Mouse (Mus musculus): ENCODE data around the gene Olfr195. TPM values are rescaled to one million over a fixed set of nuclear protein-coding genes. Genes with fewer than 3 reads are reported as not detected.
"Not testable (repeated sequence)": the region's sequence is repeated elsewhere in the genome, so short reads cannot be mapped to it uniquely, and the experiment has no call there.

Gene Olfr195
- polyA plus RNA-seq (2015; fragmentation: Nextera tagmentation; extraction: Ambion mirVana) = 0.24 and 0.34 TPM in 2 replicates

DNA sequence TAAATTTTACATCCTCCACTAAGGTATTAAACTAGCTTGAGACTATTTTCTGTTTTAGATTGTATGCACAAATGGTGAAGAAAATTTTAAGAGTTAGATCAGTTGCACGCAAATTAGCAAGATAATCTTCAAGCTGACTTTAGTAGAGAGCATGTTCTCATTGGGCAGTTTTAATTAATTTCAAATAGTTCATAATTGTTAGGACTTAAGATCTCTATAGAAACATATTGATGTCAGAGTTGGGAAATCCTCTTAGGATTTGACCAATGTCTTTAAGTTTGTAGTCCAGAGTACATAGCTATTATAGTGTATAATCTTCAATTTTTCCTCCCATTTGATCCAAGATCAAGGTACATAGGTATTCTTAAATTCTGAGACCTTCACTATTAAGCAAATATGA lies at the start of gene Olfr195:
TSS of gene Olfr195 (plus strand) at position 301 of the 400 bp plus-strand sequence.
- DNase-seq (ENCODE audit: low spot score) = no peak
- no peaks in the 10 kb centered on the region for H3K27me3 ChIP-seq (ENCODE audit: insufficient read depth, low read length)
- H3K4me1 ChIP-seq (replicated peaks; ENCODE audit: insufficient read depth, low read length) = no peaks in the 10 kb centered on the region
- no peak within 1 kb of the TSS for H3K4me3 ChIP-seq (replicated peaks; ENCODE audit: low read depth, low read length)
- 95% methylated on average over 1 of the region's 1 CpGs for WGBS
- no peak for TF ChIP-seq CTCF (IDR thresholded peaks at IDR 0.05; ENCODE audit: low read depth)
- H3K9ac ChIP-seq (ENCODE audit: low read depth, low read length) = no peak within 1 kb of the TSS
- H3K4me2 ChIP-seq (ENCODE audit: low read length) = no peak within 1 kb of the TSS
- no peak within 1 kb of the TSS for H3K27ac ChIP-seq
- H3K9me3 ChIP-seq (replicated peaks; ENCODE audit: low read length) = no peaks in the 10 kb centered on the region
- no peaks in the 10 kb centered on the region for H3K36me3 ChIP-seq (ENCODE audit: insufficient read depth, low read length)
- no peak for ATAC-seq (replicated peaks; ENCODE audit: low FRiP score, low read depth)

GRCm38 (mm10) chr16:59105312-59105711 lies 41.5 kb upstream of the Olfr195 start:
- no peak overlapping the region for H3K9ac ChIP-seq (ENCODE audit: low read depth, low read length)
- ATAC-seq (replicated peaks; ENCODE audit: low FRiP score, low read depth) = no peak
- 70% methylated on average over 2 of the region's 2 CpGs for WGBS

GRCm38 (mm10) chr16:59108522-59108921 lies 38.3 kb upstream of the Olfr195 start:
- WGBS = 51% methylated on average over 5 of the region's 5 CpGs
- H3K4me3 ChIP-seq (replicated peaks; ENCODE audit: low read depth, low read length); H3K4me1 ChIP-seq (replicated peaks; ENCODE audit: insufficient read depth, low read length); DNase-seq (ENCODE audit: low spot score); H3K36me3 ChIP-seq (ENCODE audit: insufficient read depth, low read length); ATAC-seq (replicated peaks; ENCODE audit: low FRiP score, low read depth); H3K27ac ChIP-seq; H3K9ac ChIP-seq (ENCODE audit: low read depth, low read length); H3K9me3 ChIP-seq (replicated peaks; ENCODE audit: low read length); H3K27me3 ChIP-seq (ENCODE audit: insufficient read depth, low read length); H3K4me2 ChIP-seq (ENCODE audit: low read length): not testable (repeated sequence)

More at GRCm38 (mm10) chr16:59105312-59105711, 41.5 kb upstream of the Olfr195 start:
- Histone ChIP-seq H3K36me3 (ENCODE audit: insufficient read depth, low read length) (no peaks in the 10 kb centered on the region), H3K27ac (no peak overlapping the region), H3K4me3 (replicated peaks; ENCODE audit: low read depth, low read length) (no peak overlapping the region), H3K9me3 (replicated peaks; ENCODE audit: low read length) (no peaks in the 10 kb centered on the region), H3K4me1 (replicated peaks; ENCODE audit: insufficient read depth, low read length) (no peaks in the 10 kb centered on the region), H3K27me3 (ENCODE audit: insufficient read depth, low read length) (no peaks in the 10 kb centered on the region), H3K4me2 (ENCODE audit: low read length) (no peak overlapping the region)
- TF ChIP-seq CTCF (IDR thresholded peaks at IDR 0.05; ENCODE audit: low read depth) = no peak
- DNase-seq (ENCODE audit: low spot score) = no peak

DNA sequence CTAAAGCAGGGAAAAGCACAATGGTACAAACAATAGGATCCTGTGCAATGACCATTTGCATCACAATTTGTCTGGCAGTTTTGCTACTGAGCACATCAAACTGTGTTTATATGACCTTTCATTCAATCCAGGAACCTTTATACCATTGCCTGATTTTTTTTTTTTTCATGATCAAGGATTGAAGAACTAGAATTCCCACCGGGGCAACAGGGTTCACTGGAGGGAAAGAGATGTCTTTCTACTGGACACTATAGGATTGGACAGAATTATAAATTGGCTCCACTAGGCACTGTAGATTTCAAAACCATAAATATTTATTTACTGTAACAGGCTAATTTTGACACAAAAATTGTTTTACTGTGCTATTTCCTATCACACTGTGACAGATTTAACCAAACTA lies 35.1 kb upstream of the Olfr195 start, which contains the start of gene Olfr193:
TSS of gene Olfr193 (minus strand) at position 101 of the 400 bp plus-strand sequence.
- TF ChIP-seq CTCF (IDR thresholded peaks at IDR 0.05; ENCODE audit: low read depth) = no peak
- no peak within 1 kb of the TSS for H3K9ac ChIP-seq (ENCODE audit: low read depth, low read length)
- no peak for DNase-seq (ENCODE audit: low spot score)
- no peak within 1 kb of the TSS for H3K27ac ChIP-seq
- 78% methylated on average over 1 of the region's 1 CpGs for WGBS
- no peaks in the 10 kb centered on the region for H3K36me3 ChIP-seq (ENCODE audit: insufficient read depth, low read length)
- no peaks in the 10 kb centered on the region for H3K9me3 ChIP-seq (replicated peaks; ENCODE audit: low read length)
- no peaks in the 10 kb centered on the region for H3K4me1 ChIP-seq (replicated peaks; ENCODE audit: insufficient read depth, low read length)
- no peak within 1 kb of the TSS for H3K4me3 ChIP-seq (replicated peaks; ENCODE audit: low read depth, low read length)
- no peak for ATAC-seq (replicated peaks; ENCODE audit: low FRiP score, low read depth)
- no peak within 1 kb of the TSS for H3K4me2 ChIP-seq (ENCODE audit: low read length)
- H3K27me3 ChIP-seq (ENCODE audit: insufficient read depth, low read length) = no peaks in the 10 kb centered on the region

DNA sequence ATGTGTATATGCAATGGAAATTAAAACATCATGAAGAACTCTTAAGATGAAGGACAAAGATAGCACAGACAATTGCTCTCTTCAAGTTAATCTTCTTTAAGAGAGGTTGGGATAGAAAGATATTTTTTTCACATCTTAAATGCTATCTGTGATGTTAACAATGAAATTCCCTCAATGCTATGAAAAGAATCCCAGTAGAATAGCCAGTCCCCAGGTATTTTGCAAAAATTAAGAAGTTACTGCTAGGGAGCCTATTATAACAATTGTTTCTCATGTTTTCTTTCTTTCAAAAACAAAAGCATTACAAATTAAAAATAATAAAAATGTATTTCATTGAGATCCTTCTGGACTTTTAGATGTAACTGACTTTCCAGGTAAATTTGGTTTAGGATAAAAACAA lies 25.9 kb upstream of the Olfr195 start, which contains the start of gene Olfr194:
TSS of gene Olfr194 (minus strand) at position 101 of the 400 bp plus-strand sequence.
- Histone ChIP-seq H3K4me3 (replicated peaks; ENCODE audit: low read depth, low read length) (no peak within 1 kb of the TSS), H3K4me1 (replicated peaks; ENCODE audit: insufficient read depth, low read length) (no peaks in the 10 kb centered on the region), H3K27me3 (ENCODE audit: insufficient read depth, low read length) (no peaks in the 10 kb centered on the region), H3K36me3 (ENCODE audit: insufficient read depth, low read length) (no peaks in the 10 kb centered on the region), H3K4me2 (ENCODE audit: low read length) (no peak within 1 kb of the TSS), H3K9ac (ENCODE audit: low read depth, low read length) (no peak within 1 kb of the TSS), H3K27ac (no peak within 1 kb of the TSS), H3K9me3 (replicated peaks; ENCODE audit: low read length) (no peaks in the 10 kb centered on the region)
- no peak for TF ChIP-seq CTCF (IDR thresholded peaks at IDR 0.05; ENCODE audit: low read depth)
- no peak for DNase-seq (ENCODE audit: low spot score)
- ATAC-seq (replicated peaks; ENCODE audit: low FRiP score, low read depth) = no peak

GRCm38 (mm10) chr16:59130740-59131139 lies 16.1 kb upstream of the Olfr195 start:
- Histone ChIP-seq H3K9ac (ENCODE audit: low read depth, low read length) (no peak overlapping the region), H3K9me3 (replicated peaks; ENCODE audit: low read length) (no peaks in the 10 kb centered on the region), H3K27me3 (ENCODE audit: insufficient read depth, low read length) (no peaks in the 10 kb centered on the region), H3K36me3 (ENCODE audit: insufficient read depth, low read length) (no peaks in the 10 kb centered on the region), H3K4me1 (replicated peaks; ENCODE audit: insufficient read depth, low read length) (no peaks in the 10 kb centered on the region), H3K27ac (no peak overlapping the region), H3K4me3 (replicated peaks; ENCODE audit: low read depth, low read length) (no peak overlapping the region), H3K4me2 (ENCODE audit: low read length) (no peak overlapping the region)
- no peak for ATAC-seq (replicated peaks; ENCODE audit: low FRiP score, low read depth)
- DNase-seq (ENCODE audit: low spot score) = no peak
- no peak for TF ChIP-seq CTCF (IDR thresholded peaks at IDR 0.05; ENCODE audit: low read depth)
- 62% methylated on average over 1 of the region's 1 CpGs for WGBS

DNA sequence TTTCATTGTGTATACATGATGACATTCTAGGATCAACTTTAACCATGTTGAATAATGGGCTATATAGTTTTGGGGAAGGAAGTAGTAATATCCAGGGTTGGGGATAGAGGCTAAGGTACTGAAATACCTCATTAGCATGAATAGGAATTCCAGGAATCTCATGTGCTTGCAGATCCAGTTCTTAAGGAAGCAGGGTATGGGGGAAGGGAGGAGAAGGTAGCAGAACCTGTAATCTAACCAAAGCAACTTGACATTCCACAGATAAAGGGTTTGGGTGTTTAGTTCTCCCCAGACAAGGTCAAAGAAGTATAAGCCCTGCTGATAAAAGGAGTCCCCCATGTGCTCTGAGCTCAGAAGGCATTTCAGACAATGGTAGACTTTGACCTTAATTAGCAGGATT lies 5.7 kb upstream of the Olfr195 start:
- Histone ChIP-seq H3K9me3 (replicated peaks; ENCODE audit: low read length) (no peaks in the 10 kb centered on the region), H3K27ac (no peak overlapping the region), H3K4me1 (replicated peaks; ENCODE audit: insufficient read depth, low read length) (no peaks in the 10 kb centered on the region), H3K27me3 (ENCODE audit: insufficient read depth, low read length) (no peaks in the 10 kb centered on the region), H3K9ac (ENCODE audit: low read depth, low read length) (no peak overlapping the region), H3K36me3 (ENCODE audit: insufficient read depth, low read length) (no peaks in the 10 kb centered on the region), H3K4me3 (replicated peaks; ENCODE audit: low read depth, low read length) (no peak overlapping the region), H3K4me2 (ENCODE audit: low read length) (no peak overlapping the region)
- DNase-seq (ENCODE audit: low spot score) (no peak), ATAC-seq (replicated peaks; ENCODE audit: low FRiP score, low read depth) (no peak)
- no peak for TF ChIP-seq CTCF (IDR thresholded peaks at IDR 0.05; ENCODE audit: low read depth)
